Mouse (Mus musculus): ENCODE measurements around the gene Sigirr.

Sigirr gene

DNA sequence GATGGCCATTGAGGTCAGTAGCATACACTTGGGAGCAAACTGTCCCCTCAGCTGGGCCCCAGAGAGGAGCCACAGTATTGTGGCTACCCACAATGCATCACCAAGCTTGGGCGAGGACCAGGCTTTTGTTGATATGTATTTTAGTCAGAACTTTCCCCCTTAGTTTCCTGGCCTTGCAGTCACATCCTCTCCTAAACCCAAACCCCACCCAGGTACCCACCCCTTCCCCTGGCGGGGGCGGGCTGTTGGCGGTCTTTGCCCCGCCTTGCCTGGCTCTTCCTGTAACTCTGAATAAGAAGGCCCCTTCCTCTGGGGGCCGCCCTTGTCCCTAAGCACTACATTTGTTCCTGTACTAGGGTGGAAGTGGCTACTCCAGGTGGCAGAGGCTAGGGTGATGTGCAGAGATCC lies 3.7 kb downstream of the Sigirr start:
- DNase-seq (ENCODE audit: low spot score) = no peak

DNA sequence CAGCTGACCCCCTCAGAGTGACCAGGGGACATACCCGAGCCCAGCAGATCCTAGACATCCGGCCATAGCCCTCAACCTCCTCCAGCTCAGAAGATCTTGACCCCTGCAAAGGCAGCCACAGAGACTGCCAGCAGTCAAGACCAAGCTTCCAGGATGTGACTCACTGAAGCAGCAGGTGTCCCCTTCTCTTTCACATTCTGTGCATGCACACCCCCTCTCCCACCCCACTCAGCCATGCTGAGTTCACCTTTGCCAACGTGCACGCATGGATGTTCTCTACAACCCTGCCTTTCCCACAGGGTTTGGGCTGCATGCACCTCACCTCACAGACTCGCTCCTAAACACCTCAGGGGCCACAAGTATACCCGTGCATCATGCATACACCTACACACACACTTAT lies 4.4 kb downstream of the Sigirr start:
- DNase-seq (ENCODE audit: low spot score) = no peak

DNA sequence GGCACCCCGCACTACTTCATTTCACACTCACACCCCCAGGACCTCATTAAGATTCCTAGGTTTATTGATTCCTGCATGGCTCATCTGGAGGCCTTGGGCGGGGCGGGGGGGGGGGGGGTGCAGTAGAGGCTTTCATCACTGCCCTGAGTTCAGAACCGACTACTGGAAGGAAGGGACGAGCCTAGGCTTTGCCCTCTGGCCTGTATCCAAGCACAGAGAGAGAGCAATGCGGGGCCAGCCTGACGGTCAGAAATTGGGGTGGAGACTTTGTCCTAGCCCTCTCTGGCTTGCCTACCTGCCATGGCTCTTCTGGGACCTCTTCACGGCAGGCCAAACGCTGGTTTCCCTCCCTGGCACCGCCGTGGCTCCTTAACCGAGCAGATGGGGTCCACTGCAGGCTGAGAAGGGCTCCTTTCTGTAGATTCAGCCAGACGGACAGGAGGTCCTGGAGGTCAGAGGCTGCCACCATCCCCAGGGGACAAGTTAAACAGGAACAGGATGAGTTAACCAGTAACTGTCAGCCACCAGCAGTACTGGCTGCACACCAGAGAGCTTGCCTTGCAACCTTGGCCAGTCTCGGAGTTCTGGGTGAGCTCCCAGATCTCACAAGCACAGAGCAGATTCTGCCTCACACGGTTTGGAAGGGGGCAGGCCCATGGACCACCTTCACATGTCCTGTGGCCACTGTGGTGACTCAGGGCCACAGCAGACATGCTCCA lies 5.7 kb downstream of the Sigirr start:
- no peak for DNase-seq (ENCODE audit: low spot score)

DNA sequence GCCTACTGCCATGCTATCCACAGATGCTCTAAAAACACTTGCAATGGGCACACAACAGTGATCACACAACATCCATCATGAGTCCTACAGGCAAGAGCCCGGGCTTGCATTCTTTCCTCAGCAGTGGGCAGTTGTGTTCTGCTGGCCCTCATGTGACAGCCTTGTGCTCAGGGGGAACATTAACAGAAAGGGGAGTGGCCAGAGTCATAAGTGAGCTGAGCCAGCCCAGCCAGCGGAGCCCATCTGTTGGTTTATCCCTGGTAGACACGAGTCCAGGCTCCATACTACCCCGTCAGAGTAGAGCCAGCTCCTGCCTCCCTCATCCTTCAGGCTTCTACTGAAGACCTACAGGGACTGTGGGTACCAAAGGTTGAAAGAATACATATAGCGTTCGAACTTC lies 6.4 kb downstream of the Sigirr start:
- no peak for DNase-seq (ENCODE audit: low spot score)

DNA sequence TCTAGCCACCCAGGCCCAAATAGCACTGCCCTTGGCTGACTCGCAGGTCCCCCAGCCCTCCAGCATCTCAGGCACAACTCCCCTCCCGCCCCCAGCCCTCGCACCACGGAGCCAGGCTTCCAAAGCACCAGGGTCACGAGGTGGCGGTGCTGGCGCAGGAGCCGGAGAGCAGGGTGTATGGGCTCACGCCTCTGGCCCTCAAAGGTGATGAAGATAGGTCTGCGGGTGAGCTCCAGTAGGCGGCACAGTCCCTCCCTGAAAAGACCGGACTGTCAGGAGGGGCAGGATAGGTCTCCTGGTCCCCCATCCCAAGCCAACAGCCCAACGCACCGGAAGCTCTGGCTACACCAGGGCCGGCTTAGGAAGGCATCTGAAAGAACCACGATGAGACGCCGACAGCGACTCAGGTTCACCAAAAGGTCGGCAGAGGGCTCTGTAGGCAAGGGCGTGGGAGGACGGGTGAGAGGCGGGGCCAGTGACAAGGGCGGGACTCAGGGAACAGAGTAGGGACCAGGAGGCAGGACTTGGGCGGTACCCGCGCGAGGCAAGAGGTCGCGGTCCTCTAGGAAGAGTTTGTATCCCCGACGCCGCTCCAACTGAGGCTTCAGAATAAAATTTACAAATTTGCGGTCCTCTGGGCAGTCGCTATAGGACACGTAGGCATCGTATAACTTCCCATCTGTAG lies 8.2 kb downstream of the Sigirr start:
- no peak for DNase-seq (ENCODE audit: low spot score)

DNA sequence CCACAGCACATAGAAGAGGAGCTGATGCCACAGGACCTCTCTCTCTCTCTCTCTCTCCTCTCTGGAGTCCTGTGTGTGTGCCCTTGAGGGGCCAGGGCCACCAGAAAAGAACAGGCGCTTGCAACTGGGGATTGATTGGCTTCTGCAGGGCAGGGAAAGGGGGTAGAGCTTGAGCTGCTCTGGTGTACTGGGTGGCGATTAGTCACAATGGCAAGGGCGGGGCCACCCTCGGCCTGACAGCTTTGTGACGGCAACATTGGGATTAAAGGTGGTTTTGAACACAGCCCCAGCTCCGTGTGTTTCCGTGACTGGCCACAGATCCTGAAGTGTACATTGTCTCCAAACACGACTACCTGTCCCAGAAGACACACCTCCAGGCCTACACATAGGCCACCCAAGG lies 10.1 kb downstream of the Sigirr start:
- DNase-seq (ENCODE audit: low spot score) = no peak

DNA sequence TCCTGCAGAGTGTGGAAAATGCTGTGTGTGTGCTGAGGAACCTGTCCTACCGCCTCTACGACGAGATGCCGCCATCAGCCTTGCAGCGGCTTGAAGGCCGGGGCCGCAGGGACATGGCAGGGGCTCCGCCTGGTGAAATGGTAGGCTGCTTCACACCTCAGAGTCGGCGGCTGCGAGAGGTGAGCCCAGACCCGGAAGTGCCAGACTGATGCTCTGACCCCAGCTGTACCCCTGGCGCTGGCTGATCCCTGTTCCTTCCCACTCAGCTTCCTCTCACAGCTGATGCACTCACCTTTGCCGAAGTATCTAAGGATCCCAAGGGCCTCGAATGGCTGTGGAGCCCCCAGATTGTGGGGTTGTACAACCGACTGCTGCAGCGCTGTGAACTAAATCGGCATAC lies 11.9 kb downstream of the Sigirr start:
- no peak for DNase-seq (ENCODE audit: low spot score)

DNA sequence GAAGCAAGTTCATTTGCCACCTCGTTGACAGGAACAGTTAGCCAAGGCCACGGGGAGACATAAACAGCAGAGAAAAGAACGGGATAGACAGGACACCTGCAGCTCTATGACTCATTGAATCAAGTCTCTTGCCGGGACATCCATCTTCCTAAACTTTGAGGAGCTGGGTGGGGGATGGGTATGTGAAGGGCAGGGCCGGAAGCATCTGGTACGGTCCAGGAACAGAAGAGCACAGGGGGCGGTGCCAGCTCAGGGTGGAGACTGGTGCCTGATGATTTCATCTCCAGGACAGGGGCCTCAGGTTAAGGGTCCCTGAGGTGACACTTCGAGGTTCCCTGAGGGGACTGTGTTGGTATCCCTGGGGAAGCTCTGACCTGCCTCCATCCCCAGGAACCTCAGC lies 12.5 kb downstream of the Sigirr start:
- no peak for DNase-seq (ENCODE audit: low spot score)

DNA sequence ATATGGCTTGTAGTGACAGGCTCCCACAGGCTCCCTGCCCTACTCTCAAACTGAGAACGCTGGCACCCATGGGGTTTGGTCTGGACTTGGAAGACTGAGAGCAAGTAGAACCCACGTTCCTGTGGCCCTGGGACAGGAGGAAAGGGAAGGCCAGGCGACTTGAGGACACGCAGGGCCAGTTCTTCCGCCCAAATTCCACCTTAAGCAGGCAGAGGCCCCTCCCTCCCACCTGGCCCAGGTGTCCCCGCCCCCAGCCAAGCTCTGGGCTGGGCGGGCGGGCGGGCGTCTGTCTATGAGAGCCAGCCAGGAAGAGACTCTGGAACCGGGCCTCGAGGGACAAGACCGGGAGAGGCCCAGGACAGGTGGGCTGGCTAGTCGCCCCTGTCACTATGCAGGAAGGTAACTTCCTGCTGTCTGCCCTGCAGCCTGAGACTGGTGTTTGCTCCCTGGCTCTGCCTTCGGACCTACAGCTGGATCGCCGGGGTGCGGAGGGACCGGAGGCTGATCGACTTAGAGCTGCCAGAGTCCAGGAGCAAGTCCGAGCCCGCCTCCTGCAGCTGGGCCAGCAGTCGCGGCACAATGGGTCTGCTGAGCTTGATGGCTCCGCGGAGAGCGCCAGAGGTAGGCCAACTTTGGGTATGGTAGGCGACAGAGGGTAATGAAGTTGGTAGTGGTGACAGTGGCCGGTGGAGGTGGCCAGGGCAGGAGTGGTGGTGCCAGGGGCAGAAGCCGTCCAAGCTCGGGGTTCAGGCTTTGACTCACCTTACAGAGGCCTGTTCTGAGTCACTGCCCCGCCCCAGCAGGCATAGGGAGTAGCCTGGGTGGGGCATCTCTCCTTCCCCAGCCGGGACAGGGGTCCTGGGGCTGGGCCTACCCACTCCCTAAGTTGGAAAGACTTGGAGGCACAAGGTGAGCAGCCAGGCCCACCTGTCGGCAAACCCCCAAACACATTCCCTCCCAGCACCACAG lies 20.6 kb downstream of the Sigirr start:
- no peak for DNase-seq (ENCODE audit: low spot score)

DNA sequence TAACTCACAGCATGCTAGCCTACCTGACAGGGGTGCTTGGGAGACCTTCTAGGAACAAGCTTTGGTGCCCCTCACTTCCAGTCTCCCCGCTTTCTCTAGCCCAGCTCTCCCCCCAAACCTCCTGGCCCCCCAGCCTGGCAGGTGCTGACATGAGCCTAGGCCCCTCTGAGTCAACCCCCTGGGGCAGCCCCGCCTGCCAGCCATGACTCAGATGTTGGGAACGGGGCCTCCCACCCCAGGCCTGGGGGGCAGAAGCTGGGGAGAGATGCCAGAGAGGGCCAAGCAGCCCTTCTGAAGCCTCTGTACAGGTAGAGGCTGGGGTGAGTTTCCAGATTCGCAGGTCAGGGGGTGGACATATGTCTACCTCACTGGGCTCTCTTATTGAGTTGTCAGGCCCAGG lies 21.5 kb downstream of the Sigirr start:
- DNase-seq (ENCODE audit: low spot score) = no peak

DNA sequence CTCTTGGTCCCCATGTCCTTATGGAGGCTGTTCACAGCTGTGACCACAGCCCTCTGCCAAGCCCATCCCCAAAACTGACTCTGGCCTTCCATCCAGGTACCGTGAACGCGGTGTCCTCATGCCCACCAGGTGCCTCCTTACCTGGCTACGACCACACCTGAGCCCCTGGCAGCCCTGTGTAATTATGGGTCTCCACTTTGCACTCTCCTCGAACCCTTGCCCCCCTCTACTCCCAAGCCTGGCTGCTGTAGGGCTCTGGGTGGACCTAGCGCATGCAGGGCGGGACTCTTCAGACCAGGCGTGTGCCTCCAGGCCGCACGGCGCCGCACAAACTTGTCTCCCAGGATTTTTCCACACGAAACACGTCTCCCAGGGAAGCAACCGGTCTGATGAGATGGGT lies 22.5 kb downstream of the Sigirr start, which contains the start of gene Pkp3:
Gene Pkp3 (plus strand): TSS at position 378 of the 400 bp plus-strand sequence.
- DNase-seq (ENCODE audit: low spot score) = no peak

DNA sequence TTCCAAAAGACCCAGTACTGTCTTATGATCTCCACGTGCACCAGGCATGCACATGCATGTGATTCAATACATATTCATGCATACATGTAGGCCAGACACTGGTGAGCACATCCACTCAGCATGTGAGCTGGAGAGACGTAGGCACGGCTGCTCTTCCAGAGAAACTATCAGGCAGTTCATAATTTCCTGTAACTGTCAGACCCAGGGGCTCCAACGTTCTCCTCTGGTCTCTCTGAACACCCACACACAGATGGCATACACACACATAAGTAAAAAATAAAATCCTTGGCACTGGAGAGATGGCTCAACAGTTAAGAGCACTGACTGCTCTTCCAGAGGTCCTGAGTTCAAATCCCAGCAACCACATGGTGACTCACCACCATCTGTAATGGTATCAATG lies 26.6 kb downstream of the Sigirr start:
- DNase-seq (ENCODE audit: low spot score) = no peak

DNA sequence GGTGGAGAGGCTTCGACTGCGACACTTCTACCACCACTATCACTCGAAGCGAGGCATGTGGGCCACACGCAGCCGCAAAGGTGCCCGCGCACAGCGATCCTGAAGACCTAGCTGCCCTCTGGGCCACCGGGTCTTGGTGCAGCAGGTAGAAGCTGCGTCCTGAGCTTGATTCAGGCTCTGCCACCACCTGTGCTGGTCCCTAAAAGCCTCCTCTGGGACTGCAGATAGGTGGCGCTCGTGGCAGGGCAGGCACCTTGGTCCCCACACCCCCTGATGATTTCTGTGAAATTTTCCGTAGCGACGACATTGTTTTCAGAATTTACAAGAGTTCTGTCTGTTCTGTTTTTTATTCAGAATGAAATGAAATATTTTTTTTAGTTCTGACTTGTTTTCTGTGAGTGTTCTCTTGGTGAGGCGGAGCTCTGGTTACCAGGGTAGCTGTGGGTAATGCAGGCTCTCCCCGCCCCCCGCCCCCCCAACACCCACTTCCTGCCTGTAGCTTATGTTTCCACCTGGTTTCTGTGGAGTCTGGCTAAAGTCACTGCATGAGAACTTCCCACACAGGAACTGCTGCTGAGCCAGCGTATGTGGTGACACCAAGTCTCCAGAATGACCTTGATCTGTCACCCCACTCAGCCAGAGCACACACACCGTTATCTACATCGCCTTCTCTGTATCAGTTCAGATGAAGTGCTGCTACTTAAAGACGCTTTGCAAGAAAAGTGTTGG lies 28.2 kb downstream of the Sigirr start:
- no peak for DNase-seq (ENCODE audit: low spot score)

DNA sequence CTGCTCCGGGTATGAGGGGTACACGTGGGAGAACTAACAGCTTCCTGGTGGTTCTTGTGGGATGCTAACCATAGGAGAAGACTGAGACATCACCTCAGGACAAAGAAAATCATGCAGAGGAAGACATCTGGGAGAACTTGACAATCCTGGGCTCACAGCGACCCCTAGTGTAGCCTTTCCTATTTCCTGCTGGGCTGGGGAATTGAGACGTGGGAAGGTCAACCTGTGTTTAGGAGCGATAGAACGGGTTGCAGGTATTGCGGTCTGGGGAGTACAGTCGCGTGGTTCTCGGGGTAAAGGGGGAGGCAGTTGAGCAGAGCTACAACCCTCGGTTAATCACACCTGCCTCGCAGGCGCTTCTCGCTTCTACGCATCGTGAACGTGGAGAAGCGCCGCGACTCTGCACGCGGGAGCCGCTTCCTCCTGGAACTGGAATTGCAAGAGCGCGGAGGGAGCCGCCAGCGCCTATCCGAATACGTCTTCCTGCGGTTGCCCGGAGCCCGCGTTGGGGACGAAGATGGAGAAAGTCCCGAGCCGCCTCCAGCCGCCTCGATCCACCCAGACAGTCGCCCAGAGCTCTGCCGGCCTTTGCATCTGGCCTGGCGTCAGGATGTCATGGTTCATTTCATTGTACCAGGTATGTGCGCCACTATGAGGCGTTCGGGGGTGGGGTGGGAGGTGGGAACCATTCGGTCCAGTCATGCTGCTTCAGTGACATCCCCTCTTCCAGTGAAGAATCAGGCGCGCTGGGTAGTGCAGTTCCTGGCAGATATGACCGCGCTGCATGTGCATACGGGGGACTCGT lies 30.1 kb downstream of the Sigirr start:
- peak; percentile 71 for DNase-seq (ENCODE audit: low spot score)

DNA sequence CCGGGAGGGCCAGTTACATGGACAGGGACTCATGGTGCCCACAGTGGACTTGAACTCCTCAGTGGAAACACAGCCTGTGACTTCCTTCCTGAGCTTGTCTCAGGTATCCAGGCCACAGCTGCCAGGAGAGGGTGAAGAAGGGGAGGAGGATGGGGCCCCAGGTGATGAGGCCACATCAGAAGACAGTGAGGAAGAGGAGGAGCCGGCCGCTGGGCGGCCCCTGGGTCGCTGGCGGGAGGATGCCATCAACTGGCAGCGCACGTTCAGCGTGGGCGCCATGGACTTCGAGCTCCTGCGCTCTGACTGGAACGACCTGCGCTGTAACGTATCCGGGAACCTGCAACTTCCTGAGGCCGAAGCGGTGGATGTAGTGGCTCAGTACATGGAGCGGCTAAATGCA lies 32.0 kb downstream of the Sigirr start:
- DNase-seq (ENCODE audit: low spot score) = no peak

DNA sequence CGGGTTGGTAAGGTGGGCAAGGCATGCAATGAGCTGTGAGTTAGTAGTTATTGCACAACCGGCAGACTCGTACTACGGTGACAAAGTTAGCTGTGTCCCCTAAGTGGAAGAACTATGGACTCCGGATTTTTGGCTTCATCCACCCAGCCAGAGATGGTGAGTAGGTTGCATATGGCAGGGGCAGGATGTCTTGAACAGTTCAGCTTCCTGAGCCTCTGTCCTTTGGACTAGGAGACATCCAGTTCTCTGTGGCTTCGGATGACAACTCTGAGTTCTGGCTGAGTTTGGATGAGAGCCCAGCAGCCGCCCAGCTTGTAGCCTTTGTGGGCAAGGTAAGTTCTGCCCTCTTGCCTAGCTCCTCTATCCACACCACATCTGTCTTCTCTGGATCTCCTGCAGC lies 35.8 kb downstream of the Sigirr start:
- no peak for DNase-seq (ENCODE audit: low spot score)

DNA sequence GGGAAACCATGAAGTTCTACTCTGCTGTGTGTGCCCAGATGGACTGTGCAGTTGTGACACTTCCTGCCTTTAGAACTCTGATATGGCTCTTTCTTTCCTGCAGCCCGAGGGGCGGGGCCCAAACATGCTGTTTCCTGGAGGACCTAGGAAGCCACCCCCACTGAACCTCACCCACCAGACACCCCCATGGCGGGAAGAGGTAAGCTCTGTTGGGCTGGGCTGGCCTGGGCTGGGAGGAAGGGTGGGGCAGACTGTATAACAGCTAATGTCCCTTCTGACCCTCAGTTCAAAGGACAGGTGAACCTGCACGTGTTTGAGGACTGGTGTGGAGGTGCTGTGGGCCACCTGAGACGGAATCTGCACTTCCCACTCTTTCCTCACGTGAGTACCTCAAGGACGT lies 36.2 kb downstream of the Sigirr start:
- DNase-seq (ENCODE audit: low spot score) = no peak

DNA sequence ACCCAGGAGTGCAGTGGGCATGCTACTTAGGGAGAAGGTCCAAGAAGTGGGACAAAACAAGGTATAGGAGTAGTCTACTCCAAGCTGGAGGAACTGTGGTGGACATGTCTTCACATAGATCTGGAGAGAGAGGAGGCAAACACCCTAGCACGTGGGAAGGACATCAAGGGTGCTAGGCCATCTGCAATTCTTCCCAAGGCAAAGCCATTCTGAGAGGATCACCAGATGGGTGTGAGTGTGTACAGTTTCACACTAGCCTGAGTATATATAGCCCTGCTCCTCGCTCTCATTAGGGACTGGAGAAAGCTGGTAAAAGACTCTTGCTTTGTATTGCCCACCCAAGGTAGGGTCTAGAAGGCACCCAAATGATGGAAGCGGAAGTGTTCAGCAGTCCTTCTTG lies 37.0 kb downstream of the Sigirr start:
- DNase-seq (ENCODE audit: low spot score) = no peak

DNA sequence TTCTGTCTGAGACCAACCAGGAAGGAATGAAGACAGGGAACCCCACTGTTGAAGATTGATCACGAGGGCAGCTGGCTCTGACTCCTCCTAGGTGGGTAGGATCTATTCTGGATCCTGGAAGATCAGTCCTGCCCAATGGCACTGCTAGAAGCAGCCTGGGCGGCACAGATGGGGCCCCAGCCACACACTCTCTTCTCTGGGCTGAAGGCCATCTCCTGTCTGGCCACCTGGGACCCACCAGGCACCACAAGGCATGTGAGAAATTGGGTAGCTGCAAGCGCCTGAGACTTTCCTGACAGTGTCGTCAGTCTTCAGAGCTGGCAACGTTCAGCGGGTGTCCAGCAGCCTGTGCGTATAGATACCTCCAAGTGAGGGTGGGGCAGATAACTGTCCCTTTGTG lies 37.8 kb downstream of the Sigirr start:
- DNase-seq (ENCODE audit: low spot score) = no peak

DNA sequence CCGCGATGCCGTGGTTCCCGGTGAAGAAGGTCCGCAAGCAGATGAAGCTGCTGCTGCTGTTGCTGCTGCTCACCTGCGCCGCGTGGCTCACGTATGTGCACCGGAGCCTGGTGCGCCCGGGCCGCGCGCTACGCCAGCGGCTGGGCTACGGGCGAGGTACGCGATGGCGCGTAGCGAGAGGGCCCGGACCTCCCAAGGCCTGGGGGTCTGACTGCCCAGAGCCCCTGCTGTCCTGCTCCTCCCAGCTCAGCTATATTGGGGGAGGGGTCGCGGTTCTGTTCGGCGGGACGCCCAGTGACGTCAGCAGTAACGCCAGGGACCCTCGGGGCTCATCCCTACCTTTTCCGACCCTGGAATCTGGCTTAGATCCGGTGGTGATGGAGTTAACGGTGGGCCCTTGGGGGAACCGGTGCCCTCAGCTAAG lies 39.1 kb downstream of the Sigirr start:
- DNase-seq (ENCODE audit: low spot score) = no peak
